Mouse (Mus musculus) stomach, embryonic 15.5 days (tissue): ENCODE results near the gene Kmt2b. TPM values are rescaled to one million over a fixed set of nuclear protein-coding genes. Genes with fewer than 3 reads are reported as not detected.

ENCODE experiments used
- ATAC-seq: fragments of 200-750 bp; cut with Nextera tagmentation; 2 replicates; pipeline ENCODE4 v1.8.0; 2017; ENCODE audit warnings: low read depth, moderate number of reproducible peaks, moderate TSS enrichment; ENCODE audit not compliant: insufficient read depth, low FRiP score
- H3K27ac ChIP-seq: fragments of 300-500 bp; sonication (generic); 2 replicates; pipeline ENCODE4 v1.5.1; 2015; ENCODE audit warnings: mild to moderate bottlenecking, inconsistent platforms
- H3K27me3 ChIP-seq: fragments of 300-500 bp; sonication (generic); replicated peaks from 2 replicates; pipeline ENCODE4 v1.6.1; 2015; ENCODE audit warnings: inconsistent platforms
- H3K36me3 ChIP-seq: fragments of 300-500 bp; sonication (generic); 2 replicates; pipeline ENCODE4 v1.6.1; 2015; ENCODE audit warnings: inconsistent platforms
- H3K4me1 ChIP-seq: fragments of 300-500 bp; sonication (generic); 2 replicates; pipeline ENCODE4 v1.6.1; 2015; ENCODE audit warnings: inconsistent platforms
- H3K4me2 ChIP-seq: fragments of 300-500 bp; sonication (generic); 2 replicates; pipeline ENCODE4 v1.6.1; 2015; ENCODE audit warnings: mild to moderate bottlenecking, inconsistent platforms
- H3K4me3 ChIP-seq: fragments of 300-500 bp; sonication (generic); replicated peaks from 2 replicates; pipeline ENCODE4 v1.5.1; 2015; ENCODE audit warnings: inconsistent platforms
- H3K9ac ChIP-seq: fragments of 300-500 bp; sonication (generic); 2 replicates; pipeline ENCODE4 v1.6.1; 2015; ENCODE audit warnings: inconsistent platforms
- H3K9me3 ChIP-seq: fragments of 300-500 bp; sonication (generic); 2 replicates; pipeline ENCODE4 v1.6.1; 2016; ENCODE audit warnings: inconsistent platforms
- WGBS: fragments of 180-500 bp; shearing (Covaris S2); methylation state at CpG from one replicate; pipeline ENCODE4 v1.1.7; 2015; 5-methylcytosine and 5-hydroxymethylcytosine counted together
- microRNA-seq: library from miRNA; unstranded; fragments of <30 nt; microRNA quantifications from one replicate; pipeline ENCODE4, GENCODE M21; 2016
- polyA plus RNA-seq: library from polyadenylated mRNA; unstranded; fragments of >200 nt; fragmentation: Nextera tagmentation; extraction: Ambion mirVana; gene quantifications from 2 replicates; pipeline ENCODE4 v1.2.1, GENCODE M21; 2015

Gene Kmt2b
- polyA plus RNA-seq, 1 experiment from 2014 or later: 8.4 TPM

- Histone ChIP-seq H3K9me3 (no peaks in the 10 kb centered on the region), H3K4me2 (peak overlapping the region; percentile 37), H3K9ac (no peak overlapping the region), H3K4me1 (peaks cover 14% of the 10 kb centered on the region; the same call in 1 of the 2 replicates), H3K4me3 (no peak overlapping the region; the same call in 1 of the 2 replicates), H3K27me3 (no peaks in the 10 kb centered on the region), H3K36me3 (peaks cover 45% of the 10 kb centered on the region), H3K27ac (peak overlapping the region; percentile 26; the same call in 1 of the 2 replicates)
- no peak for ATAC-seq
- WGBS: 30% methylated on average over 10 of the region's 10 CpGs
Measured at GRCm38 (mm10) chr7:30525954-30526353, 62.6 kb downstream of the Kmt2b start.

- Histone ChIP-seq H3K27me3 (no peaks in the 10 kb centered on the region), H3K36me3 (peaks cover 34% of the 10 kb centered on the region), H3K27ac (no peak overlapping the region), H3K9me3 (no peaks in the 10 kb centered on the region), H3K4me1 (peaks cover 14% of the 10 kb centered on the region; the same call in 1 of the 2 replicates), H3K4me2 (no peak overlapping the region), H3K9ac (no peak overlapping the region), H3K4me3 (no peak overlapping the region)
- no peak for ATAC-seq
- WGBS: 86% methylated on average over 6 of the region's 6 CpGs
Measured at GRCm38 (mm10) chr7:30524487-30524886, 64.0 kb downstream of the Kmt2b start.

GRCm38 (mm10) chr7:30522871-30523270, 65.7 kb downstream of the Kmt2b start:
- peaks cover 14% of the 10 kb centered on the region; the same call in 1 of the 2 replicates for H3K4me1 ChIP-seq
- WGBS: 92% methylated on average over 10 of the region's 10 CpGs
- no peak overlapping the region for H3K27ac ChIP-seq
- no peak overlapping the region for H3K9ac ChIP-seq
- no peak overlapping the region for H3K4me3 ChIP-seq
- no peak for ATAC-seq
- H3K4me2 ChIP-seq: no peak overlapping the region
- peaks cover 19% of the 10 kb centered on the region for H3K36me3 ChIP-seq
- no peaks in the 10 kb centered on the region for H3K27me3 ChIP-seq
- H3K9me3 ChIP-seq: no peaks in the 10 kb centered on the region

- Histone ChIP-seq H3K9ac (no peak overlapping the region), H3K27me3 (no peaks in the 10 kb centered on the region), H3K4me2 (no peak overlapping the region), H3K4me3 (no peak overlapping the region), H3K4me1 (0 out of 2 replicates have a peak, but pooled peaks cover 1% of the 10 kb centered on the region), H3K9me3 (no peaks in the 10 kb centered on the region), H3K27ac (no peak overlapping the region), H3K36me3 (peaks cover 15% of the 10 kb centered on the region; the same call in 1 of the 2 replicates)
- 69% methylated on average over 5 of the region's 5 CpGs for WGBS
- ATAC-seq: no peak
Measured at GRCm38 (mm10) chr7:30520856-30521255, 67.7 kb downstream of the Kmt2b start.

- 81% methylated on average over 4 of the region's 4 CpGs for WGBS
- no peak for ATAC-seq
- no peak overlapping the region for H3K4me3 ChIP-seq
- peaks cover 15% of the 10 kb centered on the region; the same call in 1 of the 2 replicates for H3K36me3 ChIP-seq
- no peak overlapping the region for H3K9ac ChIP-seq
- no peaks in the 10 kb centered on the region for H3K9me3 ChIP-seq
- H3K4me1 ChIP-seq: no peaks in the 10 kb centered on the region
- H3K27ac ChIP-seq: no peak overlapping the region
- H3K27me3 ChIP-seq: no peaks in the 10 kb centered on the region
- no peak overlapping the region for H3K4me2 ChIP-seq
Measured at GRCm38 (mm10) chr7:30520396-30520795, 68.1 kb downstream of the Kmt2b start.

Small RNA genes within 50 kb of the gene (microRNA-seq; reads per million reads assigned to microRNA genes)
- gene Gm38670 (0.97 reads per million), gene Mir3569 (not detected)

Other genes with a start within 250 kb of the Kmt2b start
- gene Lrfn3, start 226.0 kb downstream of the Kmt2b start, polyA plus RNA-seq: 4.9 and 5.6 TPM in 2 replicates
- gene Tyrobp, start 175.0 kb downstream of the Kmt2b start, polyA plus RNA-seq: 71.6 and 84.5 TPM in 2 replicates
- gene Hcst, start 168.9 kb downstream of the Kmt2b start, polyA plus RNA-seq: 1.4 and 2.0 TPM in 2 replicates
- gene Nfkbid, start 167.0 kb downstream of the Kmt2b start, polyA plus RNA-seq: 2.5 and 2.6 TPM in 2 replicates
- 38.6 and 46.5 TPM in 2 replicates for gene Aplp1, start 143.2 kb downstream of the Kmt2b start, polyA plus RNA-seq
- 4.7 and 6.0 TPM in 2 replicates for gene Kirrel2, start 131.0 kb downstream of the Kmt2b start, polyA plus RNA-seq
- 3.7 and 5.7 TPM in 2 replicates for gene Nphs1, start 130.4 kb downstream of the Kmt2b start, polyA plus RNA-seq
- 3.8 and 5.0 TPM in 2 replicates for gene Prodh2, start 95.1 kb downstream of the Kmt2b start, polyA plus RNA-seq
- gene Arhgap33, start 53.7 kb downstream of the Kmt2b start, polyA plus RNA-seq: 7.3 and 8.7 TPM in 2 replicates
- gene Hspb6, start 36.5 kb downstream of the Kmt2b start, polyA plus RNA-seq: 49.6 and 51.0 TPM in 2 replicates
- 11.1 and 13.5 TPM in 2 replicates for gene Proser3, start 36.4 kb downstream of the Kmt2b start, polyA plus RNA-seq
- gene Lin37, start 28.9 kb downstream of the Kmt2b start, polyA plus RNA-seq: 55.0 and 66.3 TPM in 2 replicates
- gene U2af1l4, start 25.4 kb downstream of the Kmt2b start, polyA plus RNA-seq: 82.5 and 85.7 TPM in 2 replicates
- gene Gm49396, start 25.4 kb downstream of the Kmt2b start, polyA plus RNA-seq: 11.1 and 11.5 TPM in 2 replicates
- 135 and 138 TPM in 2 replicates for gene Psenen, start 25.1 kb downstream of the Kmt2b start, polyA plus RNA-seq
- gene Igflr1, start 23.3 kb downstream of the Kmt2b start, polyA plus RNA-seq: 2.2 and 3.5 TPM in 2 replicates
- gene Zbtb32, start 10.2 kb upstream of the Kmt2b start, polyA plus RNA-seq: 0.81 and 0.90 TPM in 2 replicates
- gene Upk1a, start 24.1 kb upstream of the Kmt2b start, polyA plus RNA-seq: 6.8 and 7.4 TPM in 2 replicates
- 994 and 1,014 TPM in 2 replicates for gene Cox6b1, start 37.4 kb upstream of the Kmt2b start, polyA plus RNA-seq
- gene Etv2, start 47.1 kb upstream of the Kmt2b start, polyA plus RNA-seq: not detected in 2 replicates
- 110 and 111 TPM in 2 replicates for gene Rbm42, start 61.6 kb upstream of the Kmt2b start, polyA plus RNA-seq
- 39.1 and 47.7 TPM in 2 replicates for gene Haus5, start 76.3 kb upstream of the Kmt2b start, polyA plus RNA-seq
- not detected in 2 replicates for gene Pmis2, start 82.9 kb upstream of the Kmt2b start, polyA plus RNA-seq
- 4.2 and 6.6 TPM in 2 replicates for gene 2200002J24Rik, start 110.2 kb upstream of the Kmt2b start, polyA plus RNA-seq
- 4.9 and 9.2 TPM in 2 replicates for gene Atp4a, start 123.5 kb upstream of the Kmt2b start, polyA plus RNA-seq
- gene Tmem147, start 140.8 kb upstream of the Kmt2b start, polyA plus RNA-seq: 227 and 239 TPM in 2 replicates
- 0.50 and 0.73 TPM in 2 replicates for gene Gapdhs, start 155.0 kb upstream of the Kmt2b start, polyA plus RNA-seq
- 8.4 and 17.9 TPM in 2 replicates for gene Sbsn, start 162.7 kb upstream of the Kmt2b start, polyA plus RNA-seq
- 70.8 and 142 TPM in 2 replicates for gene Dmkn, start 175.0 kb upstream of the Kmt2b start, polyA plus RNA-seq
- 96.1 and 227 TPM in 2 replicates for gene Krtdap, start 199.2 kb upstream of the Kmt2b start, polyA plus RNA-seq
- 14.9 and 26.5 TPM in 2 replicates for gene Ffar2, start 235.0 kb upstream of the Kmt2b start, polyA plus RNA-seq